Mouse (Mus musculus): Measurements from ENCODE around the gene Mrps12.
"Not testable (repeated sequence)": the region's sequence is repeated elsewhere in the genome, so short reads cannot be mapped to it uniquely, and the experiment has no call there.

The Mrps12 gene

DNA sequence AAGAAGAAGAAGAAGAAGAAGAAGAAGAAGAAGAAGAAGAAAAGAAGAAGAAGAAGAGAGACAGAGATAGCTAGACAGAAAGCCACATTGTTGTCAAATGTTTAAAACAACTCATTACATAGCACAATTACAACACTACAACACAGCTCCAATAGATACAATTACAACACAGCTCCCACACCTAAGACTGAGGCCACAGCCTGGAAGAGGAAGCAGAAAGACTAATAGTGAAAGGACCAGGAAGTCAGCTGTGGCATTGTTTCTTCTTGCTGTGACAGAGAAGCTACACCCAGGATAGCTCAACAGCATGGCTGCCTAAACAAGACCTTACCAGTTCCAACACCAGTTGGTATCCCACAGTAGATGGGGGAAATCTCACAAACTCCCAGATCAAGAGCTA is 32.2 kb downstream of the Mrps12 start:
- no peak for DNase-seq (ENCODE audit: low spot score in 2 of 2)

- DNase-seq (ENCODE audit: low spot score in 2 of 2): no peak
Measured at GRCm38 (mm10) chr7:28702601-28703143, 38.9 kb downstream of the Mrps12 start.

DNA sequence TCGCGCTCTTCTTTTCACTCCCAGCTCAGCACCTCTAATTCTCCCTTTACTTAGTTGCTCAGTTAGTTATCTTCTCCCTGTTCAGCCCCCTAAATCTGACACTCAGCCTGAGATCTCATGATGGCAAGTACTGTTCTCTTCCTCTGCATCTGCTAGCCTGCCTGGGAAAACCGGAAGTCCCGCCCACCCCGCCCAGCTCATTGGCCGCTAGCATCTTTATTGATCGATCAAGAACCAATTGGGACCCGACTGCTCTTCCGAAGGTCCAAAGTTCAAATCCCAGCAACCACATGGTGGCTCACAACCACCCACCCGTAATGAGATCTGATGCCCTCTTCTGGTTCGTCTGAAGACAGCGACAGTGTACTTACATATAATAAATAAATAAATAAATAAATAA is 40.3 kb downstream of the Mrps12 start:
- not testable (repeated sequence) for DNase-seq (ENCODE audit: low spot score in 2 of 2)

GRCm38 (mm10) chr7:28700269-28700668 is 41.4 kb downstream of the Mrps12 start:
- DNase-seq (ENCODE audit: low spot score in 2 of 2): no peak

GRCm38 (mm10) chr7:28697277-28697676 is 44.3 kb downstream of the Mrps12 start:
- no peak for DNase-seq (ENCODE audit: low spot score in 2 of 2)

DNA sequence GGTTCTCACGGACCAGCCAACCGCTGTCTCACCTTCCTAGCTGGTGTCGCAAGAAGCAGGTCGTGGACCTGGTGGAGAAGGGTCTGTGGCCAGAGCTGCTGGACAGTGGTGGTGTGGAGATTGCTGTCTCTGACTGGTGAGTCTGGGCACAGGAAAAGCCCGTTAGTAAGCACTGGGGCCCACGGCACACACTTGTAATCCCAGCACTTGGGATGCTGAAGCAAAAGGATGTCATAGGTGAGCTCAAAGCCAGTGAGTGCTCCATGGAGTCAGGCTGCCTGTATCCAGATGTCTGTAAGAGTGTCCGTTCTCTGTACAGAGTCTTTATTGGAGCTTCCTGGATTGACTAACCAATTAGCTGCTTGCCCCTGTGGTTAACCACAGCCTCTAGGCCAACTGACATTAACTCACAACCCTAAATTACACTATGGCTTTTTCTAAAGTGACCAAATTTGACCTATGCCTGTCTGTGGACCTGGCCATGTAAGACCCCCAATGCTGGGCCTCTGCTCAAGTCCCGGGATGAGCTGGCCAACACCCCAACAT is 46.6 kb downstream of the Mrps12 start:
- no peak for DNase-seq (ENCODE audit: low spot score in 2 of 2)

DNA sequence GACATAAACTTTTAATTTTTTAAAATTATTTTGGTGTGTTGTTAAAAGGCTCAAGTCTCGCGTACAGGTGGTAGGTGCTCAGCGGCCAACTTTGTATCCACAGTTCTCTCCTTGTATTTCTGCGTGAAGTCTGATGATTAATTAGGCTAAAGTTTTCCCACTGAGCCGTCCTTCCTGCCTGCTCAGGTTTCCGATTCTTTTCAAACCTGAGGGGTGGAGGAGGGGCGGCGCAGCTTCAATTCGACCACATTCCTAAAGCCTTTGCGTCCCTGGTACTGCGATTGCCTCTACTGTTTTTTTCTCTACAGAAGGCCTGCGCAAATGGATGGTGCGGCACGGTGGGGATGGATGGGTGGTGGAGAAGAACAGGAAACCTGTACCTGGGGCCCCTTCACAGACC is 47.2 kb downstream of the Mrps12 start:
- no peak for DNase-seq (ENCODE audit: low spot score in 2 of 2)

- DNase-seq (ENCODE audit: low spot score in 2 of 2): peak; percentile 70 to 80
Measured at GRCm38 (mm10) chr7:28693321-28693966, 48.2 kb downstream of the Mrps12 start.

- peak; percentile 20 to 29 for DNase-seq (ENCODE audit: low spot score in 2 of 2)
Measured at GRCm38 (mm10) chr7:28692545-28693320, 48.9 kb downstream of the Mrps12 start, which contains the start of gene Fbxo27. Gene Fbxo27 (plus strand): TSS chr7:28692849.

DNA sequence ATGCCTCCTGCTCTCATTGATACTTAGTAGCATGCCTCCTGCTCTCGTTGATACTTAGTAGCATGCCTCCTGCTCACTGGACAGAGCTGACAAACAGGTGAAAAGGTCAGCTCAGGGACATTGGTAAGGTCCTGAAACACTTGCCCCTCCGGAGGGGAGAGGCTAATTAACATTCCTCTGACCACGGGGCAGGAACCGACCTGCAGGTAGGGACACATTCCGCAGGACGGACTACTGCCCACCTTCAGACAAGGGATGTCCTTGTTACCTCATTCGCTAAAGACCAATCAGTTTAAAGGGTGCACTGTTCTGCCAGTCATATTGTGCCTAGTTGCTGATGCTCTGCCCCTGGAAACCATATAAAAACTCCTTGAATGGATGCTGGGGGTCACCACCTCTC is 50.5 kb downstream of the Mrps12 start:
- DNase-seq (ENCODE audit: low spot score in 2 of 2): no peak
